Mouse (Mus musculus) erythroblast, embryonic 14.5 days (primary cell): ENCODE results near the gene Arhgap1.

ENCODE experiments used
- GATA1 ChIP-seq: IDR thresholded peaks from 2 replicates; pipeline ENCODE4 v1.6.1; 2012; ENCODE audit warnings: low read length, inconsistent platforms, mixed read lengths
- TAL1 ChIP-seq: IDR thresholded peaks from 3 replicates; pipeline ENCODE4 v1.6.1; 2012; ENCODE audit warnings: low read length, inconsistent platforms, mixed read lengths

- TF ChIP-seq GATA1 = no peak
- no peak for TF ChIP-seq TAL1
Measured at GRCm38 (mm10) chr2:91646733-91647132, 2.9 kb upstream of the Arhgap1 start.
